ENCODE assay signal across 12 mouse cellular contexts in the genomic region with DNA sequence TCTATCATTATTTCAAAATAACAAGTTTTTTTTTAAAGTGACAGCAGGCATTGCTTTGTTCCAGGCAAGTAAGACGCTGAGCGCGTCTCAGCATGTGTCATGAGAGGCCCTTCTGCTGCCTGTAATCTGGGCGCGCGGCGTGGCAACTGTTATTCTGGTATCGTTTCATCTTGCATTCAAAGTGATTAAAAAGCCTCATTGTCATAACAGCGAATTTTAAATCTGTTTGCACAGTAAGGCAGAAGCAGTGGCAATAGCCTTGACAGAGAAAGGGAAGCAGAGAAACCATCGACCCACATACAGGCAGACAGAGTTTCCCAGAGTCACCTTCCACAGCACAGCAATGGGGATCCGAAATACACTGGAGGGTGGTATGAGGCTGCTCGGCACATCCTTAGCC. TPM values are rescaled to one million over a fixed set of nuclear protein-coding genes. Genes with fewer than 3 reads are reported as not detected.
DNase-seq lines count a peak whose midpoint lies in the region; ATAC-seq and TF ChIP-seq lines count a peak whose summit lies in the region.
"Had no signal": no experiment of that assay in that cellular context is flagged by ENCODE, and none has a peak within 500 bp of the region (broad histone marks: within the 10 kb centered on the region; RNA-seq: fewer than 3 reads in every experiment).

No protein-coding gene starts in this region.

- no peak overlapping the region for H3K9ac ChIP-seq in forebrain, embryonic 15.5 days (replicated peaks)
- no peak overlapping the region for H3K9ac ChIP-seq in midbrain, postnatal 0 days (replicated peaks; ENCODE audit: low read length, poor library complexity, severe bottlenecking)

- ATAC-seq in forebrain, embryonic 15.5 days (replicated peaks) = peak; percentile 75
- peak; percentile 38; the same call in 1 of the 2 replicates for ATAC-seq in midbrain, postnatal 0 days (ENCODE audit: low FRiP score)
- ATAC-seq: intestine, embryonic 16.5 days had no signal

- no peak for TF ChIP-seq CTCF in midbrain, postnatal 0 days (IDR thresholded peaks at IDR 0.05)

- no peaks in the 10 kb centered on the region for H3K36me3 ChIP-seq in forebrain, embryonic 15.5 days
- no peaks in the 10 kb centered on the region for H3K36me3 ChIP-seq in midbrain, postnatal 0 days (ENCODE audit: insufficient read depth, low read length)

- peak overlapping the region; percentile 85 for H3K27ac ChIP-seq in forebrain, embryonic 15.5 days (replicated peaks)
- peak overlapping the region; percentile 57 for H3K27ac ChIP-seq in midbrain, postnatal 0 days (ENCODE audit: low read depth, low read length)

- no peaks in the 10 kb centered on the region for H3K9me3 ChIP-seq in forebrain, embryonic 15.5 days
- H3K9me3 ChIP-seq in midbrain, postnatal 0 days (ENCODE audit: low read length) = no peaks in the 10 kb centered on the region

- H3K4me1 ChIP-seq in forebrain, embryonic 15.5 days = peaks cover 23% of the 10 kb centered on the region
- no peaks in the 10 kb centered on the region for H3K4me1 ChIP-seq in midbrain, postnatal 0 days (ENCODE audit: insufficient read depth, low read length)

- 45% methylated on average over 12 of the region's 12 CpGs for WGBS in forebrain, embryonic 15.5 days
- WGBS in midbrain, postnatal 0 days = 29% methylated on average over 12 of the region's 12 CpGs

- H3K4me2 ChIP-seq in forebrain, embryonic 15.5 days (replicated peaks) = no peak overlapping the region
- H3K4me2 ChIP-seq in midbrain, postnatal 0 days (ENCODE audit: low read depth, low read length, poor library complexity, severe bottlenecking) = no peak overlapping the region
- H3K4me2 ChIP-seq: heart, embryonic 11.5 days had no signal

- no peaks in the 10 kb centered on the region for H3K27me3 ChIP-seq in forebrain, embryonic 15.5 days
- no peaks in the 10 kb centered on the region for H3K27me3 ChIP-seq in midbrain, postnatal 0 days (ENCODE audit: insufficient read depth, low read length)

- no peak overlapping the region for H3K4me3 ChIP-seq in forebrain, embryonic 15.5 days
- no peak overlapping the region for H3K4me3 ChIP-seq in midbrain, postnatal 0 days (ENCODE audit: low read depth, low read length)

- DNase-seq in cerebellum, adult 18-20 months = peak; percentile 26 to 30
- DNase-seq in cerebellum, postnatal 36 days = no peak
- DNase-seq in layer of hippocampus, adult 9-11 months = peak; percentile 79
- DNase-seq in midbrain, postnatal 0 days (ENCODE audit: low spot score) = peak; percentile 66
- no peak for DNase-seq in kidney, adult 11 months
- DNase-seq in gastrocnemius, postnatal 25 days = no peak
- DNase-seq in retina, embryonic 14.5 days (ENCODE audit: low spot score) = no peak
- DNase-seq: adrenal gland, postnatal 10 days; lung, postnatal 14 days had no signal

RNA-seq across cellular contexts. Expression of a gene that starts 59.2 kb away (rescaled TPM):
- polyA plus RNA-seq in forebrain, embryonic 15.5 days (2015; fragmentation: Nextera tagmentation; extraction: Ambion mirVana) = 50.2 and 52.8 TPM in 2 replicates
- total RNA-seq in midbrain, postnatal 0 days (2014; rRNA removed) = 32.2 and 38.9 TPM in 2 replicates
- polyA plus RNA-seq in midbrain, postnatal 0 days (2015; fragmentation: Nextera tagmentation; extraction: Ambion mirVana) = 50.1 and 56.6 TPM in 2 replicates
- total RNA-seq in gastrocnemius, postnatal 25 days (2021) = 10 to 100 TPM; 31.9 to 34.1 TPM

Comparison
In these comparisons a context has a peak if more than half of its experiments do, and no peak if none do; other contexts are left out.
1. DNase-seq: peak in cerebellum, adult 18-20 months (2 of 2), layer of hippocampus, adult 9-11 months (single experiment) and midbrain, postnatal 0 days (single experiment); none in cerebellum, postnatal 36 days (0 of 2), kidney, adult 11 months (single experiment), gastrocnemius, postnatal 25 days (single experiment) and retina, embryonic 14.5 days (single experiment).